Comparison of ENCODE assay signal across 27 mouse cellular contexts in the genomic region with DNA sequence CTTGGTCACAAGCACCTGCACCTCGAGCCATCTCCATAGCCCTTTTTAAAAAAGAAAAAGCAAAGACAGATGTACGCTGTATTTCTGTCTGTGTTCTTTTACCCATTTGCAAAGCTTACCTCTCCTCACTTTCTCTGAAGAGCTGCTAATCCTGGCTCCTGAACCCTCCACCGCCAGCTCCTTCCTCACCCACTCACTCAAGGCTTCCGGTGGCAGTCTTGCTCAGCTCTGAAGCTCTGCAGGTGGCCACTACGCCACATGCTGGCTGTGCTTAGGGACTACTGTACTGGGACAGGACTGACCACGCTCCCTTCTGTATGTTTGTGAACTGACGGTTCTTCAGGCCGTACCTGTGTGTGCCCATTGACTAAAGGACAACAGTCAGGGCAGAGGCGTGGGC. TPM values are rescaled to one million over a fixed set of nuclear protein-coding genes. Genes with fewer than 3 reads are reported as not detected.
A peak's percentile ranks its signal among the peaks of the same experiment; 100 is the strongest.
DNase-seq lines count a peak whose midpoint lies in the region; ATAC-seq and TF ChIP-seq lines count a peak whose summit lies in the region.
"Had no signal": no experiment of that assay in that cellular context is flagged by ENCODE, and none has a peak within 500 bp of the region (broad histone marks: within the 10 kb centered on the region; RNA-seq: fewer than 3 reads in every experiment).

No protein-coding gene starts in this region.

- no peaks in the 10 kb centered on the region for H3K9me3 ChIP-seq in stomach, postnatal 0 days (ENCODE audit: control insufficient read depth, low read length)
- H3K9me3 ChIP-seq: embryonic facial prominence, embryonic 10.5 days; embryonic facial prominence, embryonic 12.5 days; forebrain, embryonic 13.5 days; forebrain, embryonic 15.5 days; G1E had no signal

- no peak overlapping the region for H3K4me3 ChIP-seq in left cerebral cortex, adult 2 months
- no peak overlapping the region for H3K4me3 ChIP-seq in stomach, postnatal 0 days (ENCODE audit: low read depth, low read length)
- H3K4me3 ChIP-seq: embryonic facial prominence, embryonic 10.5 days; embryonic facial prominence, embryonic 12.5 days; forebrain, embryonic 13.5 days; forebrain, embryonic 15.5 days had no signal

- ATAC-seq in frontal cortex, adult (ENCODE audit: low TSS enrichment): peak; percentile 76; the same call in 1 of the 2 replicates
- ATAC-seq in stomach, postnatal 0 days (ENCODE audit: low FRiP score, low TSS enrichment): no peak
- ATAC-seq: activated CD4-positive, CD25-positive, alpha-beta regulatory T cell, adult 4 months; CD4-positive, CD25-positive, alpha-beta regulatory T cell, adult 4 months; forebrain, embryonic 13.5 days; forebrain, embryonic 15.5 days; Patski had no signal

- no peak overlapping the region for H3K27ac ChIP-seq in left cerebral cortex, adult 2 months
- H3K27ac ChIP-seq in stomach, postnatal 0 days (replicated peaks): no peak overlapping the region
- H3K27ac ChIP-seq: embryonic facial prominence, embryonic 10.5 days; embryonic facial prominence, embryonic 12.5 days; forebrain, embryonic 13.5 days; forebrain, embryonic 15.5 days had no signal

- no peak for TF ChIP-seq EP300 in stomach, postnatal 0 days (optimal IDR thresholded peaks at IDR 0.05)

- intact Hi-C loops in left cerebral cortex, adult 2 months (cut with DNase I): no loop called here

- no peaks in the 10 kb centered on the region for H3K27me3 ChIP-seq in stomach, postnatal 0 days (ENCODE audit: control insufficient read depth, insufficient read depth, low read length)
- H3K27me3 ChIP-seq: CH12.LX; embryonic facial prominence, embryonic 12.5 days; forebrain, embryonic 13.5 days; forebrain, embryonic 15.5 days; Patski had no signal

- no peak overlapping the region for H3K9ac ChIP-seq in stomach, postnatal 0 days (ENCODE audit: low read length)
- H3K9ac ChIP-seq: embryonic facial prominence, embryonic 12.5 days; forebrain, embryonic 13.5 days; forebrain, embryonic 15.5 days had no signal

- H3K4me1 ChIP-seq in stomach, postnatal 0 days (replicated peaks; ENCODE audit: control insufficient read depth, insufficient read depth): no peaks in the 10 kb centered on the region
- H3K4me1 ChIP-seq: embryonic facial prominence, embryonic 10.5 days; embryonic facial prominence, embryonic 12.5 days; forebrain, embryonic 13.5 days; forebrain, embryonic 15.5 days had no signal

- 90% methylated on average over 9 of the region's 9 CpGs for WGBS in stomach, postnatal 0 days

- H3K36me3 ChIP-seq in stomach, postnatal 0 days (ENCODE audit: control insufficient read depth, insufficient read depth, low read length): peaks cover 32% of the 10 kb centered on the region

- H3K4me2 ChIP-seq in stomach, postnatal 0 days (replicated peaks; ENCODE audit: low read depth): no peak overlapping the region
- H3K4me2 ChIP-seq: embryonic facial prominence, embryonic 12.5 days; forebrain, embryonic 13.5 days; forebrain, embryonic 15.5 days had no signal

- DNase-seq in frontal cortex, postnatal 25 days (ENCODE audit: low spot score in 2 of 2): no peak
- no peak for DNase-seq in left cerebral cortex, adult 2 months (ENCODE audit: extremely low spot score in 1 of 2, low spot score in 2 of 2)
- no peak for DNase-seq in left cerebral cortex, adult 8-10 months (ENCODE audit: low spot score in 2 of 2)
- peak; percentile 42 for DNase-seq in right cerebral cortex, adult 18-20 months
- no peak for DNase-seq in right cerebral cortex, postnatal 4 days
- DNase-seq in stomach, postnatal 0 days (ENCODE audit: low spot score): no peak
- no peak for DNase-seq in thymus, postnatal 4 days
- DNase-seq: adrenal gland, adult 8-10 months; adrenal gland, postnatal 14 days; adrenal gland, postnatal 36 days; B cell, adult 2 months; cerebellum, adult 11 months; cerebellum, adult 18-20 months; cerebellum, adult 8-10 months; cerebellum, adult 9-11 months; cerebellum, postnatal 14 days; cerebellum, postnatal 36 days had no signal

- peak; percentile 8 for TF ChIP-seq CTCF in left cerebral cortex, adult 2 months (IDR thresholded peaks at IDR 0.05)
- TF ChIP-seq CTCF in stomach, postnatal 0 days (IDR thresholded peaks at IDR 0.05; ENCODE audit: low read depth): 0 out of 2 replicates have a peak, but pooled peaks have one; percentile 2

RNA-seq across cellular contexts. Expression of a gene that starts 34.9 kb away (rescaled TPM):
- 100 to 1,000 TPM; 324 to 346 TPM for total RNA-seq in left cerebral cortex, adult 2 months (2021)
- total RNA-seq in left cerebral cortex, adult 8-10 months (2022): 100 to 1,000 TPM; 273 to 304 (median 298) TPM
- 21.0 and 22.3 TPM in 2 replicates for polyA plus RNA-seq in stomach, postnatal 0 days (2015; fragmentation: Nextera tagmentation; extraction: Ambion mirVana)
